Mouse (Mus musculus): Measurements from ENCODE around the gene Tepsin. TPM values are rescaled to one million over a fixed set of nuclear protein-coding genes. Genes with fewer than 3 reads are reported as not detected.

Tepsin gene
- polyA plus RNA-seq, 1 experiment from 2014 or later: 19.2 TPM

DNA sequence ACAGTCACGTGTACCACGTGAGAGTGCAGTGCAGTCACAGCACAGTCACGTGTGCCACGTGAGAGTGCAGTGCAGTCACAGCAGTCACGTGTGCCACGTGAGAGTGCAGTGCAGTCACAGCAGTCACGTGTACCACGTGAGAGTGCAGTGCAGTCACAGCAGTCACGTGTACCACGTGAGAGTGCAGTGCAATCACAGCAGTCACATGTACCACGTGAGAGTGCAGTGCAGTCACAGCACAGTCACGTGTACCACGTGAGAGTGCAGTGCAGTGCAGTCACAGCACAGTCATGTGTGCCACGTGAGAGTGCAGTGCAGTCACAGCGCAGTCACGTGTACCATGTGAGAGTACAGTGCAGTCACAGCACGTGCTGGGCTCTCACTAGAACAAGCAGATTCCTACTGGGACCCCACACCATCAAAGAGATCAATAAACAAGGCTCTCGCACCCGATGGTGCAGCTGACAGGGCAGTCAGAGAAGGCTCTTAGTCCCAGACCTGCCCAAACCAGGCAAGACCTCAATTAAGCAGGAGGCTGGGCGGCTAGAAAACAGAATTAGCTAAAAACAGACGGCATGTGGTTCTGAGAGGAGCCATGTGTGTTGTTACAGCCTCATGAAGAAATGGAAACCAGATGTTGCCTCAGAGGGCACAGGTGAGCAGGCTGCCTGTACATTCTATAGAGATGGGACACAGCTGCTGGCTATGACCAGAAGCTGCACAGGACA is 16.1 kb upstream of the Tepsin start:
- 85% methylated on average over 21 of the region's 21 CpGs for WGBS
- Histone ChIP-seq H3K4me2 (ENCODE audit: low read depth, low read length) (no peak overlapping the region), H3K27me3 (ENCODE audit: control insufficient read depth, insufficient read depth, low read length) (no peaks in the 10 kb centered on the region), H3K4me3 (replicated peaks; ENCODE audit: low read length) (no peak overlapping the region), H3K36me3 (ENCODE audit: control insufficient read depth, insufficient read depth, low read length) (0 out of 2 replicates have a peak, but pooled peaks cover 8% of the 10 kb centered on the region), H3K9ac (ENCODE audit: low read length) (no peak overlapping the region), H3K4me1 (ENCODE audit: control insufficient read depth, insufficient read depth, low read length) (no peaks in the 10 kb centered on the region), H3K9me3 (replicated peaks; ENCODE audit: control insufficient read depth, low read length) (no peaks in the 10 kb centered on the region), H3K27ac (ENCODE audit: low read length) (no peak overlapping the region)
- no peak for ATAC-seq (ENCODE audit: insufficient read depth, low FRiP score)

DNA sequence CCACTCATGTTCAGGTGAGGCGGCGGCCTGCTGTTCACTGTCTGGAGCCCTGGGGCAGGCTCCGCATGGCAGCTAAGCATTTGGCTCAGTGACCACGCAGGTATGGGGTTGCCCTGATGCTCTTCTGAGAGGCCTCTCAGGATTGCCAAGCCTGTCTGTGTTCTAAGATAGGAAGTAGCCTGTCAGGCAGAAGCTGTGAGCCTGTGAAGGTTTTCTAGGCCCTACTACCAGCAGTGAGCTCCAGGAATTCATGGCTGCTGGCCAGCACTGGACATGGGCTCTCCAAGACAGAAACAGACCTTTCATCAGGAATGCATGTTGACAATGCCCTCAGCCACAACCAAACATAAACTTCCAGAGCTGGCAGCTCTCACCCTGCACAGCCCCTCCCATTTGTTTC is 13.6 kb upstream of the Tepsin start:
- peaks cover 9% of the 10 kb centered on the region; the same call in 1 of the 2 replicates for H3K36me3 ChIP-seq (ENCODE audit: control insufficient read depth, insufficient read depth, low read length)
- 90% methylated on average over 4 of the region's 4 CpGs for WGBS

DNA sequence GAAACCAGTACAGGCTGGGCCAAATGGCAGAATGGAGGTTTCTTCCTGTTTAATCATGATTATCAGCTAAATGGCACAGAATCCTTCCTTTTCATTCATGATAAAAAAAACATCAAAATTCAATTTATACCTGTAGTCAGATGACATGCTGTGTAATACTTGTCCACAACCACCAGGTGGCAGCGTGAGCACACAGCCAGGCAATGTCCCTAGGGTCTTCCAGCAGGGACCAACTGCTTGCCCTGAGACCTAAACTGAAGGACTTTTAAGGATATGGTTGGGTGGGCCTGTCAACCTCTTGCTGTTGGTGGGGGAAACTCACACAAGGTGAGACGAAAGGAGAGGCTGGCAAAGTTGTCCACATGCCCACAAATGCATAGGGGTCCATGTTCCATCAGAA is 12.5 kb upstream of the Tepsin start:
- no peaks in the 10 kb centered on the region for H3K4me1 ChIP-seq (ENCODE audit: control insufficient read depth, insufficient read depth, low read length)
- H3K9ac ChIP-seq (ENCODE audit: low read length): no peak overlapping the region
- H3K9me3 ChIP-seq (replicated peaks; ENCODE audit: control insufficient read depth, low read length): no peaks in the 10 kb centered on the region
- no peaks in the 10 kb centered on the region for H3K27me3 ChIP-seq (ENCODE audit: control insufficient read depth, insufficient read depth, low read length)
- H3K4me3 ChIP-seq (replicated peaks; ENCODE audit: low read length): no peak overlapping the region
- peaks cover 14% of the 10 kb centered on the region; the same call in 1 of the 2 replicates for H3K36me3 ChIP-seq (ENCODE audit: control insufficient read depth, insufficient read depth, low read length)
- H3K4me2 ChIP-seq (ENCODE audit: low read depth, low read length): no peak overlapping the region
- ATAC-seq (ENCODE audit: insufficient read depth, low FRiP score): no peak
- H3K27ac ChIP-seq (ENCODE audit: low read length): no peak overlapping the region
- WGBS: 7% methylated on average over 2 of the region's 2 CpGs

More for the DNA sequence above, 13.6 kb upstream of the Tepsin start:
- no peaks in the 10 kb centered on the region for H3K9me3 ChIP-seq (replicated peaks; ENCODE audit: control insufficient read depth, low read length)
- no peaks in the 10 kb centered on the region for H3K27me3 ChIP-seq (ENCODE audit: control insufficient read depth, insufficient read depth, low read length)
- H3K4me3 ChIP-seq (replicated peaks; ENCODE audit: low read length): no peak overlapping the region
- H3K4me2 ChIP-seq (ENCODE audit: low read depth, low read length): no peak overlapping the region
- H3K9ac ChIP-seq (ENCODE audit: low read length): no peak overlapping the region
- no peaks in the 10 kb centered on the region for H3K4me1 ChIP-seq (ENCODE audit: control insufficient read depth, insufficient read depth, low read length)
- no peak overlapping the region for H3K27ac ChIP-seq (ENCODE audit: low read length)
- ATAC-seq (ENCODE audit: insufficient read depth, low FRiP score): no peak

DNA sequence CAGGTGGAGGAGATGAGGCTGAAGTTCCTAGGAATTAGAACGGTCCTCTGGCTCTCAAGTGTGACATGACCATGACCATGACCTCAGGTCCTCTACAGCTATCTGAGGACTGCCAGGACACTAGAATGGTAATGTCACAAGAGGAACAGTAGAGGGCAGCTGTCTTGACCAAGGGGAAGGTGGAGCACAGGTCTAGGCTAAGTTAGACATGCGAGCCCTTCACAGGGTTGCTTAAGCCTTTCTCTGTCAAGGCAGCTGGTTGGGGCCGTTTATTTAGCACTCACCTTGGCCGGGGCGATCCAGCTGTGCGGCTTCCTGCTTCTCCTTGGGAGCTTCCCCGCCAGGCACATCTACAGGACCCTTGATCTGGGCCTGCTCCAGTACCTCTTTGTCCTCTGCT is 12.0 kb upstream of the Tepsin start:
- H3K27me3 ChIP-seq (ENCODE audit: control insufficient read depth, insufficient read depth, low read length): no peaks in the 10 kb centered on the region
- H3K4me1 ChIP-seq (ENCODE audit: control insufficient read depth, insufficient read depth, low read length): no peaks in the 10 kb centered on the region
- ATAC-seq (ENCODE audit: insufficient read depth, low FRiP score): no peak

DNA sequence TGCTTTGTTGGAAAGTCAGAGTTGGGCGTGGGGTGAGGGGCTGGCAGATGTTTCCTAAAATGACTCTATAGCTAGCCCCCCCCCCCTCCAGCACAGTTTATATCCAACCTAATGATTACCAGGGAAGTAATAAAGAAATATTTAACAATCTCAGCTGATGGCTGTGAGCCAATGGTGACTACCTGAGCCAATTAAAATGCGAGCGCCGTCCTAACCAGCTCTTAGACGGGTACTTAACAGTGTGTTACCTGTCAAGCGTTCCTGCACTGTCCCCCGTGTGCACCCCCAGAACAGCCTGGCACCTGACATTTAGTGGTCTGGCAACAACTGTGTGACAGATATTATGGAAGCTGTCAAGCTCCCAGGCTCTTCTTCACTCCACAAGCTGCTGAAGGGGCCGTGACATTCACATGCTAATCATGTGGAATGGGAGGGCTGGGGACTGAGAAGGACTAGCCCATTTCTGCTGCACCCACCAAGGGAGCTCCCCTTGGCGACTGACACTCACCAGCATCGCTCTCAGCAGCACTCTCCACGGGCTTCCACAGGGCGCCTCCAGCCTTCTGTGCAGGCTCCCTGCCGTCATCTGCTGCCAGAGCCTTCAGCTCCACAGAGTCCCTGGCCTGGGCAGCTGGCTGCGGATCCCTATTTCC is 11.2 kb upstream of the Tepsin start:
- Histone ChIP-seq H3K9ac (ENCODE audit: low read length) (no peak overlapping the region), H3K27ac (ENCODE audit: low read length) (no peak overlapping the region), H3K4me2 (ENCODE audit: low read depth, low read length) (no peak overlapping the region), H3K4me3 (replicated peaks; ENCODE audit: low read length) (no peak overlapping the region), H3K27me3 (ENCODE audit: control insufficient read depth, insufficient read depth, low read length) (no peaks in the 10 kb centered on the region), H3K36me3 (ENCODE audit: control insufficient read depth, insufficient read depth, low read length) (peaks cover 17% of the 10 kb centered on the region; the same call in 1 of the 2 replicates), H3K4me1 (ENCODE audit: control insufficient read depth, insufficient read depth, low read length) (no peaks in the 10 kb centered on the region), H3K9me3 (replicated peaks; ENCODE audit: control insufficient read depth, low read length) (no peaks in the 10 kb centered on the region)
- 75% methylated on average over 14 of the region's 14 CpGs for WGBS
- no peak for ATAC-seq (ENCODE audit: insufficient read depth, low FRiP score)

More for the DNA sequence above, 12.0 kb upstream of the Tepsin start:
- Histone ChIP-seq H3K9me3 (replicated peaks; ENCODE audit: control insufficient read depth, low read length) (no peaks in the 10 kb centered on the region), H3K4me2 (ENCODE audit: low read depth, low read length) (no peak overlapping the region), H3K4me3 (replicated peaks; ENCODE audit: low read length) (no peak overlapping the region), H3K9ac (ENCODE audit: low read length) (no peak overlapping the region), H3K27ac (ENCODE audit: low read length) (no peak overlapping the region), H3K36me3 (ENCODE audit: control insufficient read depth, insufficient read depth, low read length) (peaks cover 17% of the 10 kb centered on the region; the same call in 1 of the 2 replicates)
- 61% methylated on average over 7 of the region's 7 CpGs for WGBS

DNA sequence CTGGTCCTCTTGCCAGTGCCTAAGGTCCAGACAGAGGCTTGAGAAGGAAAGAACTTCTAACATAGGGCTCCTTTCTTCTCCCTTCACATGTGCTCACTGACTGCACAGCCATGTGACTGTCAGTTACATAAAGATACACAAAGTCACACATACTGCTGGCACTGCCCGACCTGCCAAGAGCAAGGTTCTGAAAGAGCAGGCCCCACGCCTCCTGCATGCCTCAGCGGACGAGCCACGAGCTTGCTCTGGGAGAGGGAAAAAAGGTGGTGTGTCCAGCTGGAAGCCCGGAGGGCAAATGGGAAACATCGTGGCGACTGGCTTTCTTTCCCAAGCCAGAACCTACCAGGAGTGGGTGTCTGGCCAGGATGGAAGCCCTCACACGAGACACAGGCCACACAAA is 9.3 kb upstream of the Tepsin start:
- H3K9me3 ChIP-seq (replicated peaks; ENCODE audit: control insufficient read depth, low read length): no peaks in the 10 kb centered on the region
- H3K4me2 ChIP-seq (ENCODE audit: low read depth, low read length): no peak overlapping the region
- 74% methylated on average over 9 of the region's 9 CpGs for WGBS
- no peaks in the 10 kb centered on the region for H3K27me3 ChIP-seq (ENCODE audit: control insufficient read depth, insufficient read depth, low read length)
- no peak overlapping the region for H3K27ac ChIP-seq (ENCODE audit: low read length)
- H3K9ac ChIP-seq (ENCODE audit: low read length): no peak overlapping the region
- no peaks in the 10 kb centered on the region for H3K4me1 ChIP-seq (ENCODE audit: control insufficient read depth, insufficient read depth, low read length)
- no peak for ATAC-seq (ENCODE audit: insufficient read depth, low FRiP score)
- peaks cover 17% of the 10 kb centered on the region; the same call in 1 of the 2 replicates for H3K36me3 ChIP-seq (ENCODE audit: control insufficient read depth, insufficient read depth, low read length)
- H3K4me3 ChIP-seq (replicated peaks; ENCODE audit: low read length): no peak overlapping the region

DNA sequence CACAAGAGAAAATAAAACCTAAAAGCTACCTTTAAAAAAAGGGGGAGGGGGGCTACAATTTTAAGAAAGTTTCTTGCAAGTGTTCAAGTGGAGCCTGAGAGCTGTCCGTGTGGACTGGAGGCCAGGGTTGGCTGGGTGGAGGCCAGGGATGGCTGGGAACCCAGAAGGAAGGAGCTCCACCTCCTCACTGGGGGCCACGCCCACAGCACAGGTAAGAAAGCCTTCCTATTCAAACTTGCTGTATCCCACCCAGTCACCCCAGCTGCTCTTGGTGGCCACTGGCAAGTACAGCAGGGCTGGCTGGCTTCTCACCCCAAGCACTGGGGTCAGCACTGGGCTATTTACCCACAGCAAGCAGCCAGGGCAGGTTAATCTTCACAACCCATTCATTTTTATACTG is 8.5 kb upstream of the Tepsin start:
- Histone ChIP-seq H3K9ac (ENCODE audit: low read length) (no peak overlapping the region), H3K4me1 (ENCODE audit: control insufficient read depth, insufficient read depth, low read length) (no peaks in the 10 kb centered on the region), H3K36me3 (ENCODE audit: control insufficient read depth, insufficient read depth, low read length) (peaks cover 17% of the 10 kb centered on the region; the same call in 1 of the 2 replicates), H3K27me3 (ENCODE audit: control insufficient read depth, insufficient read depth, low read length) (no peaks in the 10 kb centered on the region), H3K4me3 (replicated peaks; ENCODE audit: low read length) (no peak overlapping the region), H3K9me3 (replicated peaks; ENCODE audit: control insufficient read depth, low read length) (no peaks in the 10 kb centered on the region), H3K27ac (ENCODE audit: low read length) (no peak overlapping the region), H3K4me2 (ENCODE audit: low read depth, low read length) (no peak overlapping the region)
- ATAC-seq (ENCODE audit: insufficient read depth, low FRiP score): no peak
- 61% methylated on average over 2 of the region's 2 CpGs for WGBS

DNA sequence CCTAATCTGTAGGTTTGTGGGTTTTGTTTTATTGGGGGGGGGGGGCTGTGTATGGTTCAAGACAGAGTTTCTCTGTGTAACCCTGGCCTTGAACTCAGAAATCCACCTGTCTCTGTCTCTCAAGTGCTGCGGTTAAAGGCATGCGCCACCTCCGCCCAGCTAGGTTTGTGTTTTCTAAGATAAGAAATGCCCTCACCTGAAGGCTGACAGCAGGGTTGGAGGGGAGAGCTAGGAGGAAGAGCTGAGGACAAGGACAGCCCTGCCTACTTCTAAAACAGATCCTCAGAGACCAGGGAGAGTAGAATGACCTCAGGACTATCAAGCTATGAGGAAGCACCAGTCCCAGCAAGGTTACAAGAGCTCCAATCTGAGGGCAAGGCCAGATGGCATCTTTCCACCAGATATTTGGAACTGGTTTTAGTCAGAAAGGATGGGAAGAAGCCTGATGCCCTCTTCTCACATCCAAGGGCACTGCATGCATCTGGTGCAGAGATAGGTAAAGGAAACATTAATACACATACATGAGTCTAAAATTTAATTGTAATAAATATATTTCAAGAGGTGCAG is 5.0 kb upstream of the Tepsin start:
- no peak overlapping the region for H3K4me2 ChIP-seq (ENCODE audit: low read depth, low read length)
- H3K36me3 ChIP-seq (ENCODE audit: control insufficient read depth, insufficient read depth, low read length): peaks cover 8% of the 10 kb centered on the region; the same call in 1 of the 2 replicates
- 79% methylated on average over 3 of the region's 3 CpGs for WGBS
- H3K4me3 ChIP-seq (replicated peaks; ENCODE audit: low read length): no peak overlapping the region
- no peaks in the 10 kb centered on the region for H3K27me3 ChIP-seq (ENCODE audit: control insufficient read depth, insufficient read depth, low read length)
- H3K9ac ChIP-seq (ENCODE audit: low read length): no peak overlapping the region
- no peak for ATAC-seq (ENCODE audit: insufficient read depth, low FRiP score)
- H3K9me3 ChIP-seq (replicated peaks; ENCODE audit: control insufficient read depth, low read length): no peaks in the 10 kb centered on the region
- H3K4me1 ChIP-seq (ENCODE audit: control insufficient read depth, insufficient read depth, low read length): peaks cover 7% of the 10 kb centered on the region
- no peak overlapping the region for H3K27ac ChIP-seq (ENCODE audit: low read length)

DNA sequence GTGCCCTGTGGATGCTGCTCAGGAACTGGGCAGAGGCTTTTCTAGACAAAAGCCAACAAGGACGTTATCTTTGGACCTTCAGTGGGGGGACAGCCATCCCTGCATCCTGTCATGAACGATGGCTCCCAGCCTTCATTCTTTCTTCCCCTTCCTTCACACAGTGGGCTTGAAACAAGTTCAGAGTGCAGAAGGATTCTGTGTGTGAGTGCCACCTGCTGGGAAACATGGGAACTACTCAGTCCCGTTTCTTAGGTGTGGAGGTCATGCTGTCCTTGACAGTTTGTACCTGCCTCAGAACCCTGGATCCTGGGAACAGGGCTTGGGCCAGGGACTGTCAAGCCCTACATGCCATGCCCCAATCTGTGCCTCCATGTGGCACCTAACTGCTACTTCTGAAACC is 2.5 kb upstream of the Tepsin start:
- no peak overlapping the region for H3K4me2 ChIP-seq (ENCODE audit: low read depth, low read length)
- no peak overlapping the region for H3K9ac ChIP-seq (ENCODE audit: low read length)
- H3K36me3 ChIP-seq (ENCODE audit: control insufficient read depth, insufficient read depth, low read length): peaks cover 3% of the 10 kb centered on the region; the same call in 1 of the 2 replicates
- ATAC-seq (ENCODE audit: insufficient read depth, low FRiP score): no peak
- H3K27me3 ChIP-seq (ENCODE audit: control insufficient read depth, insufficient read depth, low read length): no peaks in the 10 kb centered on the region
- WGBS: 5% methylated on average over 3 of the region's 3 CpGs
- no peak overlapping the region for H3K4me3 ChIP-seq (replicated peaks; ENCODE audit: low read length)
- no peaks in the 10 kb centered on the region for H3K9me3 ChIP-seq (replicated peaks; ENCODE audit: control insufficient read depth, low read length)
- peaks cover 16% of the 10 kb centered on the region for H3K4me1 ChIP-seq (ENCODE audit: control insufficient read depth, insufficient read depth, low read length)
- no peak overlapping the region for H3K27ac ChIP-seq (ENCODE audit: low read length)

Data from stomach, embryonic 16.5 days (tissue).